Mouse (Mus musculus) retina, postnatal 7 days (tissue): Measurements from ENCODE around the gene Tgfbr2.
"Not testable (repeated sequence)": the region's sequence is repeated elsewhere in the genome, so short reads cannot be mapped to it uniquely, and the experiment has no call there.

Source experiments
- DNase-seq: peaks from one replicate; pipeline ENCODE4 v3.0.0-alpha.2; 2012; ENCODE audit warnings: low read depth, low spot score

Gene Tgfbr2

GRCm38 (mm10) chr9:116077419-116077818, 97.7 kb downstream of the Tgfbr2 start:
- DNase-seq, result no peak

- no peak for DNase-seq
Measured at GRCm38 (mm10) chr9:116076946-116077345, 98.2 kb downstream of the Tgfbr2 start.

- DNase-seq, result no peak
Measured at GRCm38 (mm10) chr9:116076163-116076562, 99.0 kb downstream of the Tgfbr2 start.

- DNase-seq, result not testable (repeated sequence)
Measured at GRCm38 (mm10) chr9:116071561-116071960, 103.6 kb downstream of the Tgfbr2 start.

- no peak for DNase-seq
Measured at GRCm38 (mm10) chr9:116064774-116065173, 110.4 kb downstream of the Tgfbr2 start.

- DNase-seq, result no peak
Measured at GRCm38 (mm10) chr9:116060691-116061090, 114.5 kb downstream of the Tgfbr2 start.

GRCm38 (mm10) chr9:116059156-116059555, 116.0 kb downstream of the Tgfbr2 start:
- DNase-seq, result no peak

- no peak for DNase-seq
Measured at GRCm38 (mm10) chr9:116058475-116058874, 116.7 kb downstream of the Tgfbr2 start.

GRCm38 (mm10) chr9:116053976-116054375, 121.2 kb downstream of the Tgfbr2 start:
- DNase-seq, result no peak

- DNase-seq, result no peak
Measured at GRCm38 (mm10) chr9:116049985-116050384, 125.2 kb downstream of the Tgfbr2 start.

GRCm38 (mm10) chr9:116041787-116042186, 133.4 kb downstream of the Tgfbr2 start:
- DNase-seq, result peak; percentile 55

- no peak for DNase-seq
Measured at GRCm38 (mm10) chr9:116041369-116041768, 133.8 kb downstream of the Tgfbr2 start.

- not testable (repeated sequence) for DNase-seq
Measured at GRCm38 (mm10) chr9:116040852-116041251, 134.3 kb downstream of the Tgfbr2 start.

- no peak for DNase-seq
Measured at GRCm38 (mm10) chr9:116039981-116040380, 135.2 kb downstream of the Tgfbr2 start.

GRCm38 (mm10) chr9:116038275-116038674, 136.9 kb downstream of the Tgfbr2 start:
- no peak for DNase-seq
